Mouse (Mus musculus) embryonic fibroblast, embryonic 13.5 days (primary cell): ENCODE measurements around the gene Tmem218. TPM values are rescaled to one million over a fixed set of nuclear protein-coding genes. Genes with fewer than 3 reads are reported as not detected.

ENCODE experiments used
- H3K27ac ChIP-seq: 2 replicates; pipeline ENCODE4 v1.5.1; 2012; ENCODE audit warnings: low read length, control low read depth, inconsistent platforms; ENCODE audit not compliant: insufficient read depth
- H3K4me1 ChIP-seq: 2 replicates; pipeline ENCODE4 v1.6.1; 2011; ENCODE audit warnings: low read length; ENCODE audit not compliant: control insufficient read depth, insufficient read depth
- H3K4me3 ChIP-seq: 2 replicates; pipeline ENCODE4 v1.5.1; 2011; ENCODE audit warnings: mild to moderate bottlenecking, control low read depth, low read length; ENCODE audit not compliant: insufficient read depth
- CTCF ChIP-seq: IDR thresholded peaks from 2 replicates; pipeline ENCODE4 v1.5.1; 2011; ENCODE audit warnings: mild to moderate bottlenecking, control low read depth, low read length, moderate library complexity, borderline replicate concordance; ENCODE audit not compliant: insufficient read depth
- POLR2A ChIP-seq: IDR thresholded peaks from 2 replicates; pipeline ENCODE4 v1.6.1; 2011; ENCODE audit warnings: low read depth, mild to moderate bottlenecking, control low read depth, low read length, moderate library complexity
- polyA plus RNA-seq: library from polyadenylated mRNA; stranded (reverse); fragments of >200 nt; gene quantifications from 2 replicates; pipeline ENCODE4 v1.2.4, GENCODE M21; 2011; ENCODE audit warnings: low read depth; ENCODE audit not compliant: missing spikeins, insufficient read length

Tmem218 gene
- polyA plus RNA-seq, 1 experiment: 6.3 TPM

DNA sequence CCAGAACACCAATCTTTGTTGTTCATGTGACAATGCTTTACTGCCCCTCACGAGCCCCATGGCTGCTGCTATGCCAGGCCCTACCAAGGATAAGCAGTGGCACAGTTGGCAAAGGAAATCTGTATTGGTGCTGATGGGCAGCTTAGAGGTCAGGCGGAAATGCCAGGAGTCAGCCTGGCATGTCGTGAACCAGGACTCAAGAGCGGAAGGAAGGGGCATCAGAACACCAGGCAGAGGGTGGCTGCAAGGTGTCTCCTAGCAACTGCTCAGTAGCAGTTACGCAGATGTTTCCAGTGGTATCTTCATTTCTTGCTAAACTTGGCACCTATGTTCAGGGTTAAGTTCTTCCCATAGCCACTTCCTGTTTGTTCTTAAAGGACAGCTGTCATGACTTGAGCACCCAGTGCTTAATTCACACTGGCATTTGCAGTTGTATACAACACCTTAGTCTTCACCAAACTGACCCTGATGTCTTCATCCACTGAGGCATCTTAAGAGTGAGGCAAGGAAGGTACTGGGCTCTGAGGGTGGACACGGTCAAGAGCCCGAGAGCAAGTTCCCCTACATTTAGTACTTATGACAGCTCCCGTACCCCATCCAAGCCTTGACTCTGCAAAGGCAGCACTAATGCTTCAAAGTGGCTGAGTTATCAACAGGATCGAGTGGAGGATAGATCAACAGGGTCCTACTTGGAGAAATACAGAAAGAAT, 22.6 kb downstream of the Tmem218 start:
- Histone ChIP-seq H3K4me1 (peaks cover 6% of the 10 kb centered on the region; the same call in 1 of the 2 replicates), H3K27ac (no peak overlapping the region), H3K4me3 (no peak overlapping the region)
- TF ChIP-seq POLR2A (no peak), CTCF (no peak)

DNA sequence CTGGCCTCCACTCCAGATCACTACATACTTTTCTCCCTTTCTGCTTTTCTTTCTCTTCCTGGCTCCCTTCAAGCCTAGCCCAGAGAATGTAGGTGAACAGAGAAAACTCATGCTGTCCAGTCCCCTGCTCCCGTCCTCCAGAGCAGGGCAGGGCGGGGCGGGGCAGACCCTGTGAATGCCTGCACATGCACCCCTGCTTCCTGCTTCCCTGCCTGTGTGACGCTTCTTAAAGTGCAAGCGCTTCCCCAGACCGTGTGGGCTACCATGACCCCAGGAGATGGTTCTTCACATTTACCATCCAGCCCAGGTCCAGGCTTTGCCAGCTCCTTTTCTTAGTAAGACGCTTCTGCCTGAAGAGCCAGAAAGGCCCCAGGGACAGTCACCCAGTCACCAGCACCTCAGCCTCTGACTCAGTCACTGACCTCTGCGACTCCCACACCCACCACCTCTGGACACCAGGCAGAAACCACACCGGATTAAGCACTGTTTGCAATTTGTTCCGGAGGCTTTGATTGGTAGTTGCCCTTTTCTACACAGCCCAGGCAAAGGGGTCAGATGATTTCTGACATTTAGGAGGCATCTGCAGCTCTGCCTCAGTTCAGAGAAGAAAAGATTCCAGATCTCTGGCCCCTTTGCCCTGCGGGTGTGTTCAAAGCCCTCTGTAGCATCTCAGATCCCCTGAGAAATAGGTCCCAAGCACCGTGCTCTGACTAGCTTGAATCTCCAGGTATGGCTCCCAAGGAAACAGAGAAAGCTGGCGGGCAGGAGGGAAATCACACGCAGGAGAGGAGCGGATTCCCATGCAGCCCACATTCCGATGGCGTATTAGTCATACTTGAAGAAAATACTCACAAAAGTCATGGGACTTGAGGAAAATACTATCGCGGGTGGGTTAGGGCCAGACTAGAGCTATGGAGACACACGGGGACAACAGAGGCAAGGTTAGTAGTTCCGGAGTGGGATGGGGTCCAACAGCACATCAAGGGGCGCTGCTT, 24.5 kb downstream of the Tmem218 start:
- Histone ChIP-seq H3K27ac (peak overlapping the region; percentile 18; the same call in 1 of the 2 replicates), H3K4me1 (peaks cover 13% of the 10 kb centered on the region; the same call in 1 of the 2 replicates), H3K4me3 (no peak overlapping the region)
- TF ChIP-seq POLR2A (no peak), CTCF (no peak)

DNA sequence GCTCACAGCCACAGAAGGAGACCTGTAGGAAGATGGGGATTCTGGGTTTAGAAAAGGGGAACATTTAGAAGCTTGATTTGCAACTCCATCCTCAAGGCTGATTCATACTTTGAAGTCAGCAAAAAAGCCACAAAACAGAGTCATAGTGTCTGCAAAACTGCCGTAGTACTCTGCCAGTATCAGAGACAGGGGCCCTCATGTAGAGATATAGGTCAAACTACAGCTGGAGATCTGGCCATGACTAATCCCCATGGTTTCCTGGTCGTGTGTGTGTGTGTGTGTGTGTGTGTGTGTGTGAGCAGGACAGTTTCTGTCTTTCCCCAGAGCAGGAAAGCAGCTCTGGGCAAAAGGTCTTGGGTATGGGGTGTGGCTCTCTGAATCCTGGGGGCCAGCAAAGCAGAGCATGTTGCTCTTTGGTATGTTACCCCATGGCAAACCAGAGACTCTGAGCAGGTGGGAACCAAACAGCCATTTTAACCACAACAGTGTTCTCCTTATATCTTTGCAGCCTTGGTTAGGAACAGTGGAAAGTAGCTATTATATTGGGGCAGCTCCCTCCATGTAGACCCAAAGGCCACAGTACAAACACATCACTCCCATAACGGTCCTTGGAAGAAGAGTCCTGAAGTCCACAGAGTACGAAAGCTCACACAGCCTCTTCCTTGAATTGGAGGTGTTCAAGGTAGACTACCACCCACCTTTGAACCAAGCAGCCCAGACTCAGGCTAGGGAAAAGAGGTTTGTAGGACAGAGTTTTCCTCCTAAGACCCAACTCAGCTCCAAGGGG, 28.1 kb downstream of the Tmem218 start:
- H3K27ac ChIP-seq: no peak overlapping the region
- no peak for TF ChIP-seq POLR2A
- TF ChIP-seq CTCF: no peak

DNA sequence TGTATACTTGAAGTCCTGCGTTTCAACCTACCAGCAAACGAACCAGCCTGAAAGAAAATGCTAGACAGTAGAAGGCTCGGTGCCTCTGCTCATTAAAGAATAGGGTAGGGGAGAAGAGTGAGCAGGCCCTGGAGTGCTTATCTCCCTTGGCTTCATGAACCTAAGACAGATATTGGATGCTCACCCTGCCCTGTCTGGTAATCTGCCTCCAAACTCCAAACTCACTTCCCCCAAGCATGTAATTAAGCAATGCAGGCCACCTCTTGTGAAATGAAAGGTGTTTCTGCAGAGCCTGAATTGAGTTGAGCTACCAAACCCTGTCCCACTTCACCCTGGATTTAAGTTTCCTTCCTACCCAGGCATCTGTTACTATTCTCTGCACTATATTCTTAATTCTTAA, 34.7 kb downstream of the Tmem218 start:
- Histone ChIP-seq H3K4me1 (no peaks in the 10 kb centered on the region), H3K27ac (no peak overlapping the region), H3K4me3 (no peak overlapping the region)
- no peak for TF ChIP-seq CTCF
- no peak for TF ChIP-seq POLR2A

More for the DNA sequence above, 28.1 kb downstream of the Tmem218 start:
- Histone ChIP-seq H3K4me1 (peaks cover 13% of the 10 kb centered on the region; the same call in 1 of the 2 replicates), H3K4me3 (no peak overlapping the region)

DNA sequence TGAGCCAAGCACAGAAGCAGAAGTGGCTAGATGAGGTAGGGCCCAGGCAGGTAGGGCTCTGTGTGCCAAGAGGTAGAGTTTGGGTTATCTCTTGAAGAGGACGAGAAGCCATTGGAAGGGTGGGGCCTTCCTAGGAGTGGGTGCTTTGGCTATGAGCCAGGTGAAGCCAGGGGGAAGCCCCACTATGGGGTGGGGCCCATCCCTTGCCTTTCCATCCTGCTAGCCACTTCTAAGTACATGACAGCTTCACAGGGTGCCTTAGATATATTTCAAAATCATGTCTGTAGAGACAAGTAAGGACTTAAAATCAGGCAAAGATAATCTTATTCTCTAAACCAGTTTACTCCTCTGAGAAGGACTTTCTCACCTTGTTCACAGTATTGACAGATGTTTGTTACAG, 36.6 kb downstream of the Tmem218 start:
- TF ChIP-seq CTCF: no peak
- no peak for TF ChIP-seq POLR2A
- Histone ChIP-seq H3K4me3 (no peak overlapping the region), H3K27ac (no peak overlapping the region), H3K4me1 (no peaks in the 10 kb centered on the region)

DNA sequence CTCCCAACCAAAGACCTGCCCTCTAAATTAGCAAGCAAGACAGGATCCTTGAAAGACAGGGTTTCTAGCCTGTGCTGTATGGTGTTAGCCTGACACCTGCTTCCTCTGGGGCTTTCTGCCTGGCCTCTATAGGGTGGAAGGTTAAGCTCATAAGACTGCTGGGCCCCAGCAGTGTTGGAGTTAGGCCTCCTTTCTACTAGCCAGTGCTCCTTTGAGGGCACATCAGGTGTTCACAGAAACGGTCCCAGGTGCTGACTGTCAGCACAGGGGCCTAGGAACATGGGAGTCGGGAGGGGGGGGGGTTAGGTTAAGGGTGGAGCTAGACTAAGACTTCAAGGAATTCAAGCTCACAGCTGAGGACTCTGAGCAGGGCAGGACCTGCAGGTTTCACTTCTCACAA, 37.4 kb downstream of the Tmem218 start:
- Histone ChIP-seq H3K4me1 (no peaks in the 10 kb centered on the region), H3K27ac (no peak overlapping the region), H3K4me3 (no peak overlapping the region)
- TF ChIP-seq POLR2A (no peak), CTCF (no peak)

DNA sequence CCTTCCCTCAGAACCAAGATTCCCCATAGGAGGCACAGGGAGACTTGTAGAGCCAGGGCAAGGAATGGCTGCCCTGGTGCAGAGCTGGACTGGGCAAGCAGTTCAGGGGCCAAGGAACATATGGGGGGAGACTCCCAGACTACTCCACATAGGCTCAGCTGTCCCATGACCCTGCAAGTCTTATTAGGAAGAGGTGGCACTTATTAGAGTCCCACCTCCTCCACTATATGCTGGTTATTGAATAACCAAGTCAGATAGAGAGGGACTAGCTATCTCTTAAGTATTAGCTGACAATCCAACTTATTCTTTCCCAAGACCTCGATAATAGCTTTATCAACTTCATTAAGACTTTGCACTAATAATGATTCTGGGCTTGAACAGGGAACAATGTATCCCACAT, 37.8 kb downstream of the Tmem218 start:
- Histone ChIP-seq H3K4me3 (no peak overlapping the region), H3K4me1 (no peaks in the 10 kb centered on the region), H3K27ac (no peak overlapping the region)
- TF ChIP-seq CTCF (no peak), POLR2A (no peak)

DNA sequence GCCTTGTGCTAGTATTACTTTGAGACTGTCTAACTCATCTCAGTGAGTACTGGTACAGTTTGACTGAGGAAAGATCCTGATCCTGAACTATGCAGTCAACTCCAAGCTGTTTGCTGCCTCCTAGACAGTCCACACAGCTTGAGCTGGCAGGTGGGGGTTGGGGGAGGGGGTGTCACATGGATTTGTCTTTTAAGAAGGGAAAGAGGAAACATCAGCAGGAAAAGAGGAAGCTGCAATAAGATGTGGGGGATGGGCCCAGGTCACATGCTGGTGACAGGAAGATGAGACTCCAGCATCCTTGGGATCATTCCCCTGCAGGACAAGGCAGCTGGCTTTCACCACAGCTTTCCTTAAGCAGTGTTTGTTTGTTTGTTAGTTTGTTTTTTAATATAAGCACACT, 39.4 kb downstream of the Tmem218 start:
- no peak for TF ChIP-seq CTCF
- TF ChIP-seq POLR2A: no peak
- Histone ChIP-seq H3K4me1 (no peaks in the 10 kb centered on the region), H3K4me3 (no peak overlapping the region), H3K27ac (no peak overlapping the region)

DNA sequence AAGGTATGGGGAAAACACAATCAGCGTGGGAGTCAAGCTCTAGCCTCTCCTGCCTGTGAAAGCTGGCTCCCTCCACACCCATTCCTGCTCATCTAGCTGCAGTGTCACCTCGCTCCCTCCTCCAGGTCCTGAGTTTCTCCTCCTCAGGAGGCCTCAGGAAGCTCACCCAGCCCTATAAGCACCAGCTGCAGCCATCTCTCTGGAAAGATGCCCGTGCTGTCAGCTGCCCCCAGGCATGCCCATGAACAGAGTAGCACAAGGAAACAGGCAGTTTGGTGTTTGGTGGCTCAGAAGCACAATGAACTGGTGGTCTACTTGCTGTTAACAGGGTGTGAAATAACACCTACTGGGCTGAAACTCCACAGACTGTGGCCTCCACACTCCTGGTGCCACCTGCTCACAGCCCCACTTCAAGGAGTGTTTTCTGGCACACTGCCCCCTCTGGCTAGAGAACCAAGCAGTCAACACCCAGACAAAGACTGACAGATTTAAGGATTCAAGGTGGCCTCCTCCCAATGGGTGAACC, 40.4 kb downstream of the Tmem218 start:
- TF ChIP-seq CTCF (no peak), POLR2A (no peak)
- no peaks in the 10 kb centered on the region for H3K4me1 ChIP-seq
- H3K4me3 ChIP-seq: no peak overlapping the region
- H3K27ac ChIP-seq: no peak overlapping the region

DNA sequence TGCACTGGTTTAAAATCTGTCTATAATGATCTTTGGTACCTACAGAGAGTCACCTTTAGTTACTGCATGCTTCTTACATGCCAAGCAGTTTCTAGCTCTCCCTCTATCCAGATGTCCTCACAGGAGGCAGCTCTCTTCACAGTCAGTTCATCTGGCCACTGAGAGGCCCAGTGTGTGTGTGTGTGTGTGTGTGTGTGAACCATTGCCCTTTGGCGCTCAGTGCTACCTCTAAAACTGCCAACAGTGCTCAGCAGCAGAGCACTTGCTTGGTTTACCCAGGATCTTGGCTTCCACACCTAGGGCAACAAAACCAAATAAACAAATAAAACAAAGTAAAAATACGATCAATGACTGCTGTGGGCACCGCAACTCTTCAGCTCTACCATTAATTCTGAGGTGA, 42.0 kb downstream of the Tmem218 start:
- TF ChIP-seq CTCF: no peak
- no peak for TF ChIP-seq POLR2A
- H3K4me1 ChIP-seq: peaks cover 2% of the 10 kb centered on the region; the same call in 1 of the 2 replicates
- no peak overlapping the region for H3K27ac ChIP-seq
- no peak overlapping the region for H3K4me3 ChIP-seq
